Mouse (Mus musculus) adrenal gland, adult 10 weeks (tissue): ENCODE data around the gene Zfp579. TPM values are rescaled to one million over a fixed set of nuclear protein-coding genes. Genes with fewer than 3 reads are reported as not detected.

Source experiments
- polyA plus RNA-seq: library from polyadenylated mRNA; stranded (reverse); fragments of 350-450 nt; fragmentation: Illumina TruSeq; extraction: RNeasy Lipid Tissue Mini Kit (QIAGEN cat#74804); gene quantifications from one replicate; pipeline ENCODE4 v1.2.3, GENCODE M21; 2014; ENCODE audit warnings: low read depth, low replicate concordance

Zfp579 gene
- polyA plus RNA-seq, result 7.5 TPM

DNA sequence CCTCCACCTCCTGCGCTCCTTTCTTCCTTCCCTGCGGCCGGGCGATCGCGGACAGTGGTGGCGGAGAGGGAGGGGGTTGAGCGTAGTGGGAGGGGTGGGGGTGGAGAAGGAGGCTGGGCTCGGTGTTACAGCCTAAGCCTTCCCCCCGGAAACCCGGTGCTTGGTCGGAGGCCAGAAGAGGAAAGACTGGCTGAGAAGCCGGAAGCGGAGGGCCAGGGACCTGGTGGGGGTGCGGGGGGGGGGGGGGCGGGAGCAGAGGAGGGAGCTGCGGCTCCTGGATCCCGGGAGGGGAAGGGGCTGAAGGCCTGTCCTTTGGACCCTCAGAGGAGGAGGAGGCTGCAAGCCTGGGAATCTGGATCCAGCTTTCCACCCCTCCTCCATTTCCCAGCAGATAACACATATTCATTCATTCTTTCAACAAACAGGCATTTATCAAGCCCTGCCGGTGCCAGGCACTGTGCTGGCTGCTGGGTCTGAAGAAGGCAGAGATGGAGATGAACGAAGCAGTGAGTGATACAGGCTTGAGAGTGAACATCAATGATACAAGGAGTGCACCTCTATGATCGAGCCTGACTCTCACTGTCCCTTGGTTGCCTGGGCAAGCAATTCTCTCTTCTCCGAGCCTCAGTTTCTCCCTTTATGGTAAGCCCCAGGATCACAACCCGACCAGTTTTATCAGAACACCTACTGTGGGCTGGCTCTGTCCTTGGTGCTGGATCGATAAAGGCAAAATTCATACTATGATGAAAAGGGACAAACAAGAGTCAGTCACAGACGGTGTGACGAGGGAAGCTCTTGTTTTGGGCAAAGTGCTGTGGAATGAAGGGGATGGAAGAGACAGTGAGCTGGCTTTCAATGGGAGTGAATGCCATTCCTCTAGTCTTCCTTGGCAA, at the start of gene Zfp579:
Gene Zfp579 (minus strand): TSS at position 156 of the 893 bp plus-strand sequence.

DNA sequence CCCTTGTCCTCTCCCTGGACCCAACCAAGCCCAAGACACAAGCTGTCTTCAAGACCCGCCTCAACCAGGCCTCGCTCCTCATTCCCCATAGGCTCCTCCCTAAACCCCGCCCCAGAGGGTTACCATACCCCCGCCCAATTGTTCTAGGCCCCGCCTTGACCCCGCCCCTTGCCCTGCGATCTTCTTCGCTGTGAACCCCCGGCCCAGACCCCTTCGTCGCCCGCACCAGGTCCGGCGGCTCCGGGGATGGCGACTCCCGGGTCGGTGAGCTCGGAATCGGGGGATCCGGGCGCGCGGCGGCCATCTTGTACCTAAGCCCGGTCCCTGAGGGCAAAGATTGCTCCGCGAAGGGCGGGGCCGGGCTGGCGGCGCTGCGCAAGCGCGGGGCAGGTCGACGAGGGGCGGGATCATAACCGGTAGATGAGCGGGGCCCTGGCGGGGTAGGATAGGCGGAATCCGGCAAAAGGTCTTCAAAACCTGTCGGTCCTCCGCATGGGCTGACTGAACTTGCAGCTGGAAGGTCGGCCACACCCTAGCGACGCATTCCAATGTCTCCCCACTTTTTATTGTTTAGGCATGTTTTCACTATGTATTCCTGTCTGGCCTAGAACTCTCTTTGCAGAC, 42.3 kb upstream of the Zfp579 start, which contains the start of gene Zfp784:
Gene Zfp784 (minus strand): TSS at position 338 of the 624 bp plus-strand sequence.

DNA sequence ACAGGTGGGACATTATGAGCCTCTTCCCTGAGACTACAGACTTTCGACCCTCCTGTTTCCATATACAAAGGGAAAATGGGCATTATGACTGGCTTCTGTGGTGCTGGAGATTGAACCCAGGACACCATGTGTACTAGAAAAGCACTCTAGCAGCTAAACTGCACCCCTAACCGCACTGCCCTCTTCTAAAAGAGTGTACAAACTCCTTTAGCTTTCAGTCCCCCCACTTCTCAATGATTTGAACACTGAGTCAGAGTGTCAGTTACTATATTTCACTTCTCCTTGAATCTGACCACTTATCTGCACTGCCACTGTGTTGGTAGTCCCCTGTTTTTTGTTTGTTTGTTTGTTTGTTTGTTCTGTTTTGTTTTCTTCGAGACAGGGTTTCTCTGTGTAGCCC, 37.9 kb upstream of the Zfp579 start, which contains the start of gene 4632433K11Rik:
Gene 4632433K11Rik (plus strand): TSS at position 301 of the 400 bp plus-strand sequence.

DNA sequence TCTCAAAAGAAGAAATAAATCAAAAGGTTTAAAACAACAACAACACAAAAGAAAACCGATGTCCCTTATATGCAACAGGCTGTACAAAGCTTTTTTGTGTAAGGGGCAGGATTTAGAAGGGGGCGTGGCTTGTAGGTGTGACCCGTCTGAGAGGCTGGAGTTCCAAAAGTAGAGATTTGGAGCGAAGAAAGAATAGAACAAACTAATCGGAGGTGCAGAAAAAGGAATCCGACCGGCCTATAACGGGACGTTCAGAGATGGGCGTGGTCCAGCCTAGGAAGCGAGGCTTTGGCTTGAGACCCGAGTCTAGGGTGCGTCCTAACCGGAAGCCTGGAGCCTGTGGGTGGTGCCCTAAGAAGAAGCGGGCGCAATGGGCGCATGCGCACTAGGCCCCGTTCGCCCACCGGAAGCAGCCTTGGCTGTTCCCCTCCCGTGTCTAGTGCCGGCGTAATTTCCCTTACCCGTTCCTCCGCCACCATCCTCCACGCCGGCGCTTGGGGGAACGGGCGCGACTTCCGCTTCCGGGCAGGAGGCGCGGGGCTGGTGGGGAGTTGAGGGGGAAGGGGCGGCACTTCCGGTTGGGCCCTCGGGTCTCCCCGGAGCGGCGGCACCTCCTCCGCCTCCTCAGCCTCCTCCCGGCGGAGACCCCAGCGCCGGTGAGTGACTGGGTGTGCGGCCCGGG, 24.2 kb upstream of the Zfp579 start, which contains the start of the genes Zfp865 and Ccdc106:
Gene Zfp865 (plus strand): TSS at position 377 of the 682 bp plus-strand sequence.
Gene Ccdc106 (plus strand): TSS at position 554 of the 682 bp plus-strand sequence.

DNA sequence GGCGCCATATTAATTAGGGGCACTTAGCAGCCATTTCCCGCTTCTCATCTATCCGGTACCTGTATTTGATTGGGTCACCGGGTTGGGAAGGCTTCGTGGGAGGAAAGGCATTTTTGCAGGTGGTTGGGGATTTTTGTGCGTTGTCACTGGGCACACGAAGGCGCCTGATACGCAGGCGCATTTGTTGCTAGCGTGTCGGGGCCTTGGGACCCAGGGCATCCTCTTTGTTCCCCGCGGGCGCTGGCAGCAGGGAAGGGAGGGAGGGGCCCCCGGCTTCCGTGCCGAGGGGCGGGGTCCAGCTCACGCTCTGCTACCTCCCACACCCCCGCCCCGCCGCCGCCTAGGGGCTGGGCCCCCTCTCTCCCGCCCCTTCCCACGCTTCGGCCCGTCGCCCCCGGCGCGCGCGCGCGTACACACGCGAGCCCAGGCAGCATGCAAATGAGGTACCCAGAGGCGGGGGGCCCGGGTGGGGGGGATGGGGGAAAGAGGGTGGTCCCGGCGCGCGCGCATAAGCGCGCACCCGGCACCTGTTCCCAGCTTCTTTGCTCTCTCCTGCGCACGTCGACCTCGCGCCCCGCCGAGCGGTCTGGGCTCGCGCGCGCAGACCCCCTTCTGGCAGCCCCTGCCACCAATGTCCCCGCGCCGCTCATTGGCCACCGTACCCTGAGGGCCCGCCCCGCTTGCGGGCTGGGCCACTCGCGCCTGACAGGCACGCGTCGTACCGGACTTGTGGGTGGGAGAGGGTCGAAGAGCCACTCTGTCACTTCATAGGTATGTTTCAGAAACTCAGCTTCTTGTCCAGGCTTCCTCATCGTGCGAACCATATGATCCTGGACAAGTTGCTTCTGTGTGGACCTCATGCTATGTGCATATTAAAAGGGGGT, 19.4 kb upstream of the Zfp579 start, which contains the start of gene Gm44973:
Gene Gm44973 (plus strand): TSS at position 379 of the 884 bp plus-strand sequence.

DNA sequence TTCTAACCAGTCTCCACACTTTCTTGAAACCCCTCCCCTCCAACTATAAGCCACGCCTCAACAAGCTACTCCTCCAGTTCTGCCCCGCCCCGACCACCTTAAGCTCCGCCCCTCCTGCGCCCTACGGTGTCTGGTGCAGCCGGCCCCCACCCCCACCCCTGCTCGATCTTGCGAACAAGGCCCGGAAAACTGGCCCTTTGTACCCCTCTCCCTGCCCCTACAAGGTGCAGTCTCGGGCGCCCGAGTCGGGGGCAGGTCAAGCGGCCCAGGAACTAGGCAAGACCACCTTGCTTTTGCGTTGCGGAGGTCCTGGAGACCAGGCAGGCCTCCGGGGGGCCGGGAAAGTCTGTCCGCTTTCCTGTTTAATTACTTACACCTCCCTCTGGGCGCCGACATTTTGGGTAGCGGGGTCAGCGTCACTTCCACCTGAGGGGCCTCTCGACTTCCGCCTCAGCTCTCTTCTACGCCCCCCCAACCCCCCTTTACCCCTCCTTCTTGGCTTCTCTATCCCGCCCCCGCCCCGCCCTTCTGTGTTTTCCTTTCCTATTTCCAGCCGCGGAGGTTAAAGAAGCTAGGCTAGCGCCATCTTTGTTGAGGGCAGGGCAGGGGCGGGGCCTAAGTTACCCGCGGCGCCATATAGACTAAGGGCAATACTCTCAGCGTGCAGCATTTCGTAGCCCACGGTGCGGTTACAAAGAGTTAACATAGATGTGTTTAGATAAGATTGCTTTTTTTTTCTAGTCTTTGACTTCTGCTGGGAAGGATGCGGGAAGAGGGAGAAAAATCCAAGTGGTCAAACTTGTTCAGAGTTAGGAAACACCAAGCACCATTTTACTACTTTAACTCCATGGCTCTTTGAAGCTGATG, 18.5 kb upstream of the Zfp579 start, which contains the start of the genes Zfp524 and Fiz1:
Gene Zfp524 (plus strand): TSS at position 165 of the 867 bp plus-strand sequence.
Gene Fiz1 (minus strand): TSS at position 447 of the 867 bp plus-strand sequence.

DNA sequence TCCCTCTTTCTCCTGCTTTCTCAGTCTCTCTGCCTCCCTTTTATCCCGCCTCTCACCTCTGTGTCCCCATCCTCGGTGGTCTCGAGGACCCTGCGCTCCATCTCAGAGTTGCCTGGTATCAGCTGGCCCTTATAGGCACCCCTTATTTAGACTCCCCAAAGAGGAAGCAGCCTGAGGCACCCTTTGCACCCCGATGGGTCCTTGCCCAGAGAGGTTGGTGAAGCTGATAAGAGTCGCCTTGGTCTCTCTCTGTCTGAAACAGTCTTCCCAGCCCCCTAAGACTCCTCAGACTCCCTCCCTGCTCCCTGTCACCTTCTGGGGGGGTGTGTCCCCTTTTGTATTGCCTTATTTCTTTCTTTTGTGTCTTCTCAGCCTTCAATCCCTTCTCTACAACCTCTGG, 24.9 kb downstream of the Zfp579 start, which contains the start of gene Sbk3:
Gene Sbk3 (minus strand): TSS at position 101 of the 400 bp plus-strand sequence.

DNA sequence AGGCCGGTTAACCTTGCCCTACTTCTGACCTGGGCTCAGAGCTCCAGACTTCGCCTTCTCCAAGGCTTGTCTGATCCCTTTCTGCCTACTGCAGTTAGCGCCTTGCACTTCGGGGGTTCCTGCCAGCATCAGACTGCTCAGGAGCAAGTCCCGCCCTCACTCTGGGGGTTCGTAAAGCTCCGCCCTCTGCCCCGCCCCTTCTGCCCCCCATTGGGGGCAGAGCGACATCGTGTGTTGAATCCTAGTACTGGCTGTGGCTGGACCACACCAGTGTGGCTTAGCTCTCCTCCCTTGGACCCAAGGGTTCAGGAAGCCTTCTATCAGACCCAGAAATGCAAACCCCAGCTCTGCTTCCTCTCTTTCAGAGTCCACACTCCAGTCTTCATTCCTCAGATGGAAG, 31.7 kb downstream of the Zfp579 start, which contains the start of gene Sbk2:
Gene Sbk2 (minus strand): TSS at position 135 of the 400 bp plus-strand sequence.

Other genes with a start within 250 kb of the Zfp579 start
- gene Cox6b2, start 243.1 kb downstream of the Zfp579 start, polyA plus RNA-seq, result not detected
- gene Fam71e2, start 224.9 kb downstream of the Zfp579 start, polyA plus RNA-seq, result not detected
- not detected for gene Il11, start 213.3 kb downstream of the Zfp579 start, polyA plus RNA-seq
- not detected for gene Tmem190, start 213.2 kb downstream of the Zfp579 start, polyA plus RNA-seq
- gene Tmem238, start 206.5 kb downstream of the Zfp579 start, polyA plus RNA-seq, result 0.76 TPM
- gene Rpl28, start 203.3 kb downstream of the Zfp579 start, polyA plus RNA-seq, result 12.7 TPM
- 4.3 TPM for gene Ube2s, start 183.6 kb downstream of the Zfp579 start, polyA plus RNA-seq
- 1.0 TPM for gene Shisa7, start 151.5 kb downstream of the Zfp579 start, polyA plus RNA-seq
- gene Isoc2b, start 125.9 kb downstream of the Zfp579 start, polyA plus RNA-seq, result 3.3 TPM
- gene Isoc2a, start 119.0 kb downstream of the Zfp579 start, polyA plus RNA-seq, result 2.7 TPM
- not detected for gene Gm36210, start 89.6 kb downstream of the Zfp579 start, polyA plus RNA-seq
- not detected for gene Zfp628, start 80.9 kb downstream of the Zfp579 start, polyA plus RNA-seq
- gene Nat14, start 74.1 kb downstream of the Zfp579 start, polyA plus RNA-seq, result 1.2 TPM
- not detected for gene Ssc5d, start 70.4 kb downstream of the Zfp579 start, polyA plus RNA-seq
- not detected for gene Sbk2, start 31.8 kb downstream of the Zfp579 start, polyA plus RNA-seq
- gene Sbk3, start 25.0 kb downstream of the Zfp579 start, polyA plus RNA-seq, result not detected
- gene Zfp524, start 18.3 kb upstream of the Zfp579 start, polyA plus RNA-seq, result not detected
- gene Fiz1, start 18.5 kb upstream of the Zfp579 start, polyA plus RNA-seq, result 12.4 TPM
- not detected for gene Gm44973, start 19.3 kb upstream of the Zfp579 start, polyA plus RNA-seq
- 4.8 TPM for gene Zfp865, start 24.2 kb upstream of the Zfp579 start, polyA plus RNA-seq
- gene Ccdc106, start 24.4 kb upstream of the Zfp579 start, polyA plus RNA-seq, result not detected
- 4.7 TPM for gene 4632433K11Rik, start 38.0 kb upstream of the Zfp579 start, polyA plus RNA-seq
- gene Zfp784, start 42.3 kb upstream of the Zfp579 start, polyA plus RNA-seq, result 3.0 TPM
- 0.58 TPM for gene Zfp580, start 55.4 kb upstream of the Zfp579 start, polyA plus RNA-seq
- gene U2af2, start 66.0 kb upstream of the Zfp579 start, polyA plus RNA-seq, result 12.6 TPM
- gene Epn1, start 84.1 kb upstream of the Zfp579 start, polyA plus RNA-seq, result 2.2 TPM
- not detected for gene Rfpl4, start 120.8 kb upstream of the Zfp579 start, polyA plus RNA-seq
- 1.5 TPM for gene Rasl2-9, start 129.8 kb upstream of the Zfp579 start, polyA plus RNA-seq
- gene Vmn1r55, start 153.5 kb upstream of the Zfp579 start, polyA plus RNA-seq, result not detected
- gene Vmn1r56, start 200.6 kb upstream of the Zfp579 start, polyA plus RNA-seq, result not detected
- gene Vmn1r57, start 222.3 kb upstream of the Zfp579 start, polyA plus RNA-seq, result not detected